Mouse (Mus musculus) embryonic fibroblast, embryonic 13.5 days (primary cell): ENCODE data around the gene Gpr173.

Experiments used
- CTCF ChIP-seq: IDR thresholded peaks from 2 replicates; pipeline ENCODE4 v1.5.1; 2011; ENCODE audit warnings: mild to moderate bottlenecking, control low read depth, low read length, moderate library complexity, borderline replicate concordance; ENCODE audit not compliant: insufficient read depth
- POLR2A ChIP-seq: IDR thresholded peaks from 2 replicates; pipeline ENCODE4 v1.6.1; 2011; ENCODE audit warnings: low read depth, mild to moderate bottlenecking, control low read depth, low read length, moderate library complexity

- TF ChIP-seq CTCF (no peak), POLR2A (no peak)
These were observed 21.9 kb downstream of the Gpr173 start for GRCm38 (mm10) chrX:152346587-152346986.
